Mouse (Mus musculus) erythroblast, embryonic 14.5 days (primary cell): ENCODE results near the gene Ppp6c.
"Not testable (repeated sequence)": the region's sequence is repeated elsewhere in the genome, so short reads cannot be mapped to it uniquely, and the experiment has no call there.

Experiments
- GATA1 ChIP-seq: IDR thresholded peaks from 2 replicates; pipeline ENCODE4 v1.6.1; 2012; ENCODE audit warnings: low read length, inconsistent platforms, mixed read lengths
- TAL1 ChIP-seq: IDR thresholded peaks from 3 replicates; pipeline ENCODE4 v1.6.1; 2012; ENCODE audit warnings: low read length, inconsistent platforms, mixed read lengths

DNA sequence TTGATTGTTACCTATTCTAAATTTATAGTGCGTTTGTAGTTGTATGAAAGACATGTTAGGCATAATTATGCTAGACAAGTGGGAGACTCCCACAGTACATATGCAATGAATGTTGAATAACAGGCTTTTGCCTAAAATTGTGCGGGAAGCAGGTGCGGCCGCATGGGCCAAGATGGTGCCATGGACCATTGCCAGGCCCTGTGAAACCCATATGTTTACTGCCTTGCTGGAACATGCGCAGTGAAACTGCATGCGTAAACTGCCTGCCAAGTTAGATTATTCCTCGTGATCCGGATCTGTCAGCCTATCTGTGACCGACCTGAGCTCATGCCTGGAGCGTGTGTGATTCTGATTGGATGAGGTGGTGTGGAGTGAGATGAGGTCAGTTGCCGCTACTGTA lies 26.0 kb upstream of the Ppp6c start:
- not testable (repeated sequence) for TF ChIP-seq GATA1, TAL1
